Mouse (Mus musculus): Measurements from ENCODE around the gene Ifih1.

- no peak for TF ChIP-seq CTCF (IDR thresholded peaks at IDR 0.05; ENCODE audit: low read depth, low read length)
- no peak for TF ChIP-seq GATA2 (IDR thresholded peaks at IDR 0.05; ENCODE audit: borderline replicate concordance, low read depth, low read length)
- TF ChIP-seq POLR2AphosphoS5 (IDR thresholded peaks at IDR 0.05; ENCODE audit: insufficient replicate concordance, low read depth, low read length), result no peak
- TF ChIP-seq TAL1 (conservative IDR thresholded peaks at IDR 0.05; ENCODE audit: low read depth, low read length), result no peak
- TF ChIP-seq GATA1 (IDR thresholded peaks at IDR 0.05; ENCODE audit: borderline replicate concordance, low read length), result no peak
These were observed 10.0 kb upstream of the Ifih1 start for GRCm38 (mm10) chr2:62656072-62656471.

Data from G1E (cell line).